Mouse (Mus musculus) hindbrain, postnatal 0 days (tissue): Measurements from ENCODE around the gene Nmu. TPM values are rescaled to one million over a fixed set of nuclear protein-coding genes. Genes with fewer than 3 reads are reported as not detected.

Experiments used
- ATAC-seq: fragments of 200-750 bp; cut with Nextera tagmentation; 2 replicates; pipeline ENCODE4 v1.8.0; 2017; ENCODE audit warnings: mild to moderate bottlenecking, moderate TSS enrichment, moderate library complexity
- DNase-seq: peaks from one replicate; pipeline ENCODE4 v3.0.0-alpha.2; 2015; ENCODE audit warnings: low spot score
- H3K27ac ChIP-seq: fragments of 300-500 bp; sonication (generic); 2 replicates; pipeline ENCODE4 v1.5.1; 2014; ENCODE audit warnings: mild to moderate bottlenecking
- H3K27me3 ChIP-seq: fragments of 300-500 bp; sonication (generic); 2 replicates; pipeline ENCODE4 v1.6.1; 2014; ENCODE audit warnings: low read length, mixed read lengths; ENCODE audit not compliant: insufficient read depth
- H3K36me3 ChIP-seq: fragments of 300-500 bp; sonication (generic); 2 replicates; pipeline ENCODE4 v1.6.1; 2014; ENCODE audit warnings: low read length, mixed read lengths; ENCODE audit not compliant: insufficient read depth
- H3K4me1 ChIP-seq: fragments of 300-500 bp; sonication (generic); 2 replicates; pipeline ENCODE4 v1.6.1; 2014; ENCODE audit warnings: antibody characterized with exemption, low read length, mixed read lengths; ENCODE audit not compliant: insufficient read depth
- H3K4me2 ChIP-seq: fragments of 300-500 bp; sonication (generic); 2 replicates; pipeline ENCODE4 v1.6.1; 2014; ENCODE audit warnings: low read depth, mild to moderate bottlenecking, low read length, moderate library complexity, mixed read lengths
- H3K4me3 ChIP-seq: fragments of 300-500 bp; sonication (generic); 2 replicates; pipeline ENCODE4 v1.5.1; 2014; ENCODE audit warnings: low read length
- H3K9ac ChIP-seq: fragments of 300-500 bp; sonication (generic); replicated peaks from 2 replicates; pipeline ENCODE4 v1.6.1; 2014; ENCODE audit warnings: mild to moderate bottlenecking, low read length, moderate library complexity, mixed read lengths
- H3K9me3 ChIP-seq: fragments of 300-500 bp; sonication (generic); 2 replicates; pipeline ENCODE4 v1.6.1; 2016; ENCODE audit warnings: low read length, mixed read lengths
- CTCF ChIP-seq: IDR thresholded peaks from 2 replicates; pipeline ENCODE4 v1.5.1; 2016; ENCODE audit warnings: antibody characterized with exemption, control low read depth, low read depth
- WGBS: fragments of 180-500 bp; shearing (Covaris S2); extraction: QIAGEN DNeasy Blood & Tissue Kit; methylation state at CpG from one replicate; pipeline ENCODE4 v1.1.7; 2014; 5-methylcytosine and 5-hydroxymethylcytosine counted together
- polyA plus RNA-seq: library from polyadenylated mRNA; unstranded; fragments of >200 nt; fragmentation: Nextera tagmentation; extraction: Ambion mirVana; gene quantifications from 2 replicates; pipeline ENCODE4 v1.2.1, GENCODE M21; 2015
- total RNA-seq: library from RNA; depleted of rRNA; stranded (reverse); fragments of >200 nt; gene quantifications from 2 replicates; pipeline ENCODE4 v1.2.3, GENCODE M21; 2014

Gene Nmu
- total and polyA plus RNA-seq, 2 experiments from 2014 or later = 2.3 TPM; not detected in 1

DNA sequence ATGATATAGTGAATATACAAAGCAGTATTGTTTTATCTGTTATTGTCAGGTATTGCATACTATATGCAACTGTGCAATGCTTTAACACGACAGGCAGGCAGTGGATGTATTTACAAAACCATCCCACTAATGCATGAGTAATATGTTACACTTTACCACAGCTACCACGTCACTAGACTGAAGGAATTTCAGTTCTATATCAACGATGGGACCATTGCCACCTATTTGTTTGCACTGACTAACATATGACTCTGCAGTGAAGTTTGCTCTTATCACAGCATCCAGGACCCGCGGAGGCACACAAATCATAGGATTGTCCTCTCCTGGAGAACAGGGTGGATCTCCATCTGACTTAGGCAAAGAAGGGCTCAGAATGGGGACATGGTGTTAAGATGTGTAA is 18.2 kb upstream of the Nmu start:
- H3K27me3 ChIP-seq = no peaks in the 10 kb centered on the region
- H3K36me3 ChIP-seq = no peaks in the 10 kb centered on the region
- H3K4me2 ChIP-seq = no peak overlapping the region
- H3K27ac ChIP-seq = no peak overlapping the region
- H3K9ac ChIP-seq = no peak overlapping the region
- DNase-seq (no peak), ATAC-seq (no peak)
- TF ChIP-seq CTCF = no peak
- no peak overlapping the region for H3K4me3 ChIP-seq
- no peaks in the 10 kb centered on the region for H3K9me3 ChIP-seq
- H3K4me1 ChIP-seq = no peaks in the 10 kb centered on the region
- WGBS = 91% methylated on average over 5 of the region's 5 CpGs

GRCm38 (mm10) chr5:76379216-76379615 is 15.6 kb upstream of the Nmu start:
- Histone ChIP-seq H3K9ac (no peak overlapping the region), H3K4me1 (no peaks in the 10 kb centered on the region), H3K4me3 (no peak overlapping the region), H3K27ac (no peak overlapping the region), H3K27me3 (no peaks in the 10 kb centered on the region), H3K9me3 (no peaks in the 10 kb centered on the region), H3K36me3 (no peaks in the 10 kb centered on the region), H3K4me2 (no peak overlapping the region)
- whole genome bisulfite sequencing = 34% methylated on average over 3 of the region's 3 CpGs
- ATAC-seq (no peak), DNase-seq (no peak)
- TF ChIP-seq CTCF = no peak

DNA sequence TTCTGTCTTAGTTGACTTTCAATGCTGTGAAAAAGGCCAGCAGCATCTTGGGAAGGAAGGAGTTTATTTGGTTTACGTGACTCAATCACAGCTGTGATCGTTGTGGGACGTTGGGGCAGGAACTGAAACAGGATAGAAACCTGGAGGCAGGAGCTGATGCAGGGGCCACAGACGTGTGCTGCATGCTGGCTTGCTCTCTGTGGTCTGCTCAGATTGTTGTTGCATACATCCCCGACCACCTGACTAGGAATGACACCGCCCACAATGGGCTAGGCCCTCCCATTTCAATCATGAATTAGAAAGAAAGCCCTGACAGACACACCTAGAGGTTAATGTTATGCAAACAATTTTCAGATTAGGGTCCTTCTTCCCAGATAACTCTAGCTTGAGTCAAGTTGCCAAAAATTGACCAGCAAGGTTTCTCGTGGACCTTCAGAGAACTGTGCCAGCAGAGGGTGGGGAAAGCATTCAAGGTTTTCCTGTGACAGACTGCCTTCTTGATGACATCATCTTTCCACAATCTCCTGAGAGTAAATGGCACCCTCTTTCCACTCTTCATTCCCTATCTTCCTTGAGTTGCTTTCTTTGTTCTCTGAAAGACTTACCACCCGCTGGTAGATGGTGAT is 5.7 kb upstream of the Nmu start:
- H3K4me1 ChIP-seq = no peaks in the 10 kb centered on the region
- no peak overlapping the region for H3K4me3 ChIP-seq
- H3K27me3 ChIP-seq = 0 out of 2 replicates have a peak, but pooled peaks cover 3% of the 10 kb centered on the region
- no peaks in the 10 kb centered on the region for H3K36me3 ChIP-seq
- ATAC-seq (no peak), DNase-seq (no peak)
- H3K9me3 ChIP-seq = no peaks in the 10 kb centered on the region
- H3K27ac ChIP-seq = no peak overlapping the region
- WGBS = 83% methylated on average over 8 of the region's 8 CpGs
- TF ChIP-seq CTCF = no peak
- no peak overlapping the region for H3K9ac ChIP-seq
- H3K4me2 ChIP-seq = no peak overlapping the region

- ATAC-seq (no peak), DNase-seq (no peak)
- no peak for TF ChIP-seq CTCF
- Histone ChIP-seq H3K36me3 (no peaks in the 10 kb centered on the region), H3K27me3 (peaks cover 14% of the 10 kb centered on the region; the same call in 1 of the 2 replicates), H3K9me3 (no peaks in the 10 kb centered on the region), H3K4me2 (no peak overlapping the region), H3K27ac (no peak overlapping the region), H3K4me3 (no peak overlapping the region), H3K9ac (no peak overlapping the region), H3K4me1 (0 out of 2 replicates have a peak, but pooled peaks cover 8% of the 10 kb centered on the region)
- WGBS = 35% methylated on average over 5 of the region's 5 CpGs
These were observed 1.8 kb upstream of the Nmu start for GRCm38 (mm10) chr5:76365406-76365805.

DNA sequence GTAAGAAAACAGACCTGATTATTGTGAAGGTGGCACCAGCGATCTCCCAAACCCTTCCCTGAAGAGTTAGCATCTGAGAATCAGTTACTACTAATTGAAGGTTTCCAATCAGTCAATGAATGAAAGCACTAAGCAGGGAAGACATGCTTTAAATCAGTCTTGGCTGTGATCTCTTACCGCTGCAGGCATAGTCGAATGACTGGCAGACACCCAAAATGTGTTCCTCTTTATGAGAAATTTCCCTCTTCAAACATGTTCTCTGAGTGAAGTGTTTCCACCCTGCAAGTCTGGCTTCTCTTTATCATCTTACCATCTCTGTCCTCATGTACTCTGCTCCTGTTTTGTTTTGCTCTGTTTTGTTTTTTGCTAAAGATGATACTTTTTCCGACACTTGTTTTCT is 2.8 kb downstream of the Nmu start:
- H3K27me3 ChIP-seq = peaks cover 14% of the 10 kb centered on the region; the same call in 1 of the 2 replicates
- WGBS = 65% methylated on average over 4 of the region's 4 CpGs
- no peak overlapping the region for H3K4me3 ChIP-seq
- no peak overlapping the region for H3K9ac ChIP-seq
- H3K9me3 ChIP-seq = no peaks in the 10 kb centered on the region
- H3K4me1 ChIP-seq = 0 out of 2 replicates have a peak, but pooled peaks cover 8% of the 10 kb centered on the region
- no peak for TF ChIP-seq CTCF
- H3K36me3 ChIP-seq = no peaks in the 10 kb centered on the region
- DNase-seq = no peak
- no peak overlapping the region for H3K27ac ChIP-seq
- no peak overlapping the region for H3K4me2 ChIP-seq
- ATAC-seq = no peak

DNA sequence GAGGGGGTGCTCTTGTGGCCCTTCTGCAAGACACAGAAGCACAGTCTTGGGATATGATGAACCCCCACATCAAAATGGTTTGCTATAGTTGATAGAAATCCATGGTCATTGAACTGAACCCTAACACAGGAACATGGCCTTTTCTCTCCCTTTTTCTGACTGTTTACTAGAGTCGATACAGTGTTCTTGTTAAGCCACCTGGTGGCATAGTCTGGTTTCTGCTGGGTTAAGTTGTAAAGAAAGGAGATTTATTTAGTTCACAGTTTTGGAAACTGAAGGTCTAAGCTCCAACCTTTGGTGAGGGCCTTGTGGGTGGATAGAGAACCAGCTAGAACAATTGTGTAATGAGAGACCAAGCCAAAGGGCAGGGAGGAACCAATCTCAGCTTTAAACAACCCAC is 3.5 kb downstream of the Nmu start:
- Histone ChIP-seq H3K4me2 (no peak overlapping the region), H3K36me3 (no peaks in the 10 kb centered on the region), H3K27me3 (peaks cover 14% of the 10 kb centered on the region; the same call in 1 of the 2 replicates), H3K27ac (no peak overlapping the region), H3K9me3 (no peaks in the 10 kb centered on the region), H3K4me3 (no peak overlapping the region), H3K4me1 (0 out of 2 replicates have a peak, but pooled peaks cover 8% of the 10 kb centered on the region), H3K9ac (no peak overlapping the region)
- peak; percentile 32 for DNase-seq
- TF ChIP-seq CTCF = peak; percentile 34
- WGBS = 77% methylated on average over 1 of the region's 1 CpGs
- ATAC-seq = no peak

GRCm38 (mm10) chr5:76351953-76352611 is 11.5 kb downstream of the Nmu start:
- H3K9ac ChIP-seq = no peak overlapping the region
- no peaks in the 10 kb centered on the region for H3K36me3 ChIP-seq
- peak; percentile 48 for DNase-seq
- H3K4me3 ChIP-seq = no peak overlapping the region
- 40% methylated on average over 7 of the region's 7 CpGs for WGBS
- H3K4me1 ChIP-seq = no peaks in the 10 kb centered on the region
- no peaks in the 10 kb centered on the region for H3K9me3 ChIP-seq
- peak; percentile 46 for TF ChIP-seq CTCF
- H3K27me3 ChIP-seq = no peaks in the 10 kb centered on the region
- H3K27ac ChIP-seq = no peak overlapping the region
- no peak overlapping the region for H3K4me2 ChIP-seq
- peak; percentile 71; the same call in 1 of the 2 replicates for ATAC-seq
